In the genomic region with DNA sequence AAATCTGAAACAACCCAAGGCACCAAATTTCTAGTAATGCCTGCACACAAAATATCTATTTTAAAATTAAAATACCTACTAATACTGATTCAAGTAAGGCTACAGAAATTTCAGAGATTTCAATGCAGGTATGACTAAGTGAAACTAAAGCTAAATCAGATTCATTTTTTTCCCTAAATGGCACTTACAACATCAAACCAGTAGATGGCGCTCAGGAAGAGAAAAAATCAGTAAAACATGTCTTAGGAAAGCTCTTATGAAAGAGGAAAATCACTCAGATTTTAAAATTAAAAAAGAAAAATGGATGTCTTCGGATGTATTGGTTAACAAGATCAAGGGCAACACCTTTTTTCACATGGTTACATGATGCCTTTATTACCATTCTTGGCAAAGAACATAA, we compare ENCODE assay signal across 10 mouse cellular contexts.
DNase-seq lines count a peak whose midpoint lies in the region; ATAC-seq and TF ChIP-seq lines count a peak whose summit lies in the region.
"Had no signal": no experiment of that assay in that cellular context is flagged by ENCODE, and none has a peak within 500 bp of the region (broad histone marks: within the 10 kb centered on the region; RNA-seq: fewer than 3 reads in every experiment).

No protein-coding gene starts in this region.

- DNase-seq in kidney, adult 2 months = peak; percentile 56
- DNase-seq in A20 (ENCODE audit: low read depth, low spot score) (peak; percentile 64), MEL-GATA-1-ER (ENCODE audit: extremely low read depth, low read depth) (peak; percentile 11)
- no peak for DNase-seq in urinary bladder, adult 18-20 months (ENCODE audit: low spot score in 2 of 2)
- DNase-seq in gastrocnemius, adult 8-10 months (ENCODE audit: low spot score in 2 of 2) = no peak

- 3% methylated on average over 2 of the region's 2 CpGs for WGBS in kidney, adult 2 months
- WGBS in kidney, embryonic 16.5 days = 1% methylated on average over 2 of the region's 2 CpGs
- 6% methylated on average over 2 of the region's 2 CpGs for WGBS in kidney, embryonic 15.5 days

- H3K9ac ChIP-seq in kidney, embryonic 16.5 days (replicated peaks; ENCODE audit: low read length) = no peak overlapping the region
- H3K9ac ChIP-seq in kidney, embryonic 15.5 days = no peak overlapping the region
- H3K9ac ChIP-seq: embryonic facial prominence, embryonic 13.5 days; limb, embryonic 12.5 days had no signal

- no peak for TF ChIP-seq CTCF in kidney, adult 2 months (conservative IDR thresholded peaks at IDR 0.05; ENCODE audit: insufficient read depth, insufficient read length, low read depth, low read length)

- no peak for ATAC-seq in kidney, embryonic 16.5 days (ENCODE audit: low FRiP score, low TSS enrichment)
- ATAC-seq in inflammation-experienced regulatory T-cells, adult 6 months = peak; percentile 46
- no peak for ATAC-seq in kidney, embryonic 15.5 days (replicated peaks; ENCODE audit: low FRiP score)

- no peak for TF ChIP-seq POLR2A in kidney, adult 2 months (IDR thresholded peaks at IDR 0.05; ENCODE audit: low read depth, low read length)

- H3K36me3 ChIP-seq in kidney, adult 2 months (ENCODE audit: control insufficient read depth, insufficient read depth, low read length) = no peaks in the 10 kb centered on the region
- no peaks in the 10 kb centered on the region for H3K36me3 ChIP-seq in kidney, embryonic 16.5 days (ENCODE audit: insufficient read depth, low read length)
- H3K36me3 ChIP-seq in kidney, embryonic 15.5 days = no peaks in the 10 kb centered on the region
- H3K36me3 ChIP-seq: embryonic facial prominence, embryonic 13.5 days; limb, embryonic 12.5 days had no signal

- no peaks in the 10 kb centered on the region for H3K9me3 ChIP-seq in kidney, embryonic 16.5 days (ENCODE audit: low read length)
- H3K9me3 ChIP-seq in kidney, embryonic 15.5 days (replicated peaks) = no peaks in the 10 kb centered on the region
- H3K9me3 ChIP-seq: embryonic facial prominence, embryonic 13.5 days; limb, embryonic 12.5 days had no signal

- H3K27me3 ChIP-seq in kidney, adult 2 months (replicated peaks; ENCODE audit: control insufficient read depth, insufficient read depth, low read length) = no peaks in the 10 kb centered on the region
- H3K27me3 ChIP-seq in kidney, embryonic 16.5 days (ENCODE audit: insufficient read depth, low read length) = no peaks in the 10 kb centered on the region
- no peaks in the 10 kb centered on the region for H3K27me3 ChIP-seq in kidney, embryonic 15.5 days
- H3K27me3 ChIP-seq: embryonic facial prominence, embryonic 13.5 days; limb, embryonic 12.5 days had no signal

- H3K4me1 ChIP-seq in kidney, adult 2 months (ENCODE audit: control insufficient read depth, insufficient read depth, low read length) = no peaks in the 10 kb centered on the region
- H3K4me1 ChIP-seq in kidney, embryonic 16.5 days (ENCODE audit: insufficient read depth, low read length) = no peaks in the 10 kb centered on the region
- H3K4me1 ChIP-seq in kidney, embryonic 15.5 days = no peaks in the 10 kb centered on the region
- H3K4me1 ChIP-seq: embryonic facial prominence, embryonic 13.5 days had no signal

- H3K27ac ChIP-seq in kidney, adult 2 months (ENCODE audit: insufficient read depth, low read depth, low read length) = no peak overlapping the region
- no peak overlapping the region for H3K27ac ChIP-seq in kidney, embryonic 16.5 days (ENCODE audit: low read length)
- no peak overlapping the region for H3K27ac ChIP-seq in kidney, embryonic 15.5 days
- H3K27ac ChIP-seq: embryonic facial prominence, embryonic 13.5 days; limb, embryonic 12.5 days had no signal

- no peak overlapping the region for H3K4me2 ChIP-seq in kidney, embryonic 16.5 days (replicated peaks; ENCODE audit: low read depth, low read length)
- H3K4me2 ChIP-seq in kidney, embryonic 15.5 days = no peak overlapping the region
- H3K4me2 ChIP-seq: embryonic facial prominence, embryonic 13.5 days; limb, embryonic 12.5 days had no signal

- no peak overlapping the region for H3K4me3 ChIP-seq in kidney, adult 2 months (ENCODE audit: insufficient read depth, low read depth, low read length)
- H3K4me3 ChIP-seq in kidney, embryonic 16.5 days (ENCODE audit: low read length) = no peak overlapping the region
- no peak overlapping the region for H3K4me3 ChIP-seq in kidney, embryonic 15.5 days (replicated peaks)
- H3K4me3 ChIP-seq: embryonic facial prominence, embryonic 13.5 days; limb, embryonic 12.5 days had no signal

Comparison
In these comparisons a context has a peak if more than half of its experiments do, and no peak if none do; other contexts are left out.
1. DNase-seq: peak in kidney, adult 2 months (single experiment), A20 (single experiment) and MEL-GATA-1-ER (single experiment); none in urinary bladder, adult 18-20 months (0 of 2) and gastrocnemius, adult 8-10 months (0 of 2).